Mouse (Mus musculus) neural tube, embryonic 10.5 days (tissue): Measurements from ENCODE around the gene Lrrk2.
"Not testable (repeated sequence)": the region's sequence is repeated elsewhere in the genome, so short reads cannot be mapped to it uniquely, and the experiment has no call there.

Experiments used
- DNase-seq: peaks from one replicate; pipeline ENCODE4 v3.0.0-alpha.2; 2017; ENCODE audit warnings: low spot score; ENCODE audit errors: extremely low spot score

Lrrk2 gene

DNA sequence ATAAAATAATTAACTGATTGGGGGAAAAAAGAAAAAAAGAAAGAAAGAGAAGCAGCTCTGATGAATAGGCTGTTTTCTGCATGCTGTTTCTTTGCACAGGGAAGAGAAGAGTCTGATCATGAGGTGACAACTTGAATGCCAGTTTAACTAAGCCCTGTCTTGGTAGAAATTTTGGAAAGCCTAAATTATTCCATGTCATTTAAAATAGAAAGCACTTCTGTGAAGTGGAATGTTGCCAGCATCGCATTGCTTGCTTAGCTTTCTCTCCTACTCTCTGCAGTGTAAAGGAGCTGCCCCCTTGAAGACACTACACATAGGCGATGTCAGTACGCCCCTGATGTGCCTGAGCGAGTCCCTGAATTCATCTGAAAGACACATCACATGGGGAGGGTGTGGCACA, 133.5 kb downstream of the Lrrk2 start:
- no peak for DNase-seq

DNA sequence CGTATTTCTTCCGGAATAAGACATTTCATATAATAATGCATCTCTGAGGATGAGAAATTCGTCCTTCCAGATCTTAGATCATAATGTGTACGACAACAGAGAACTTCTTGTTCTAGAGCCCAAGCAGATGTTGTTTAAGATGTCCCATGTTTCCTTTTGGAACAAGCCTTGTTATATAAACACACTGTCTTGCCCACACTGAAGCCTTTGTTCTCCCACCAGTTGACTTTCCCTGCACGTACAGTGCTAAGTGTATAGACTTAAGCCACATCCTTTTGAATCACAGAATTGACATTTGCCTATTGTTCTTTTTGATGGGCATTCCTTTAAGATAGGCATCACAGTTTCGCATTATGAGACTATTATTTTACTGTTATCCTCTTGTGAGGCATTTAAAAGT, 162.3 kb downstream of the Lrrk2 start:
- DNase-seq, result no peak

DNA sequence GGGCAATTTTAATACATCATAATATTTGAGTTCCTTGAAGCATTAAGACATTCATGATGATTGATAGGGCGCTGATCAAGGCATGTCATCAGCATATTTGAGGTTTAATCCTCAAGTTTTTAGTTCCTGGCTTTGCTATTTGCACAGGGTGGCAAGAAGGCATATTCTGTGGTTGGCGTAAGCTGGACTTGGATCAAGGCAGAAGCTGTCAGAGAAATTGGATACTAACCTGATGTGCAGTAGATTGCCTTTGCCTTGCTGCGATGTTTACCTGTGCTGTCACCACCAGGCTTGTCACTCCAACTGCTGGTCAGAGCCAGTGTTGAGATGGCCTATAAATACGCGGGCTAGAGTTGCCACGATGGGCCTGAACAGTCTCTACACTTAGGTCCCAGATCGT, 165.0 kb downstream of the Lrrk2 start, which contains the start of gene Smgc:
Smgc (plus strand) TSS at position 301 of the 400 bp plus-strand sequence.
- DNase-seq, result no peak

DNA sequence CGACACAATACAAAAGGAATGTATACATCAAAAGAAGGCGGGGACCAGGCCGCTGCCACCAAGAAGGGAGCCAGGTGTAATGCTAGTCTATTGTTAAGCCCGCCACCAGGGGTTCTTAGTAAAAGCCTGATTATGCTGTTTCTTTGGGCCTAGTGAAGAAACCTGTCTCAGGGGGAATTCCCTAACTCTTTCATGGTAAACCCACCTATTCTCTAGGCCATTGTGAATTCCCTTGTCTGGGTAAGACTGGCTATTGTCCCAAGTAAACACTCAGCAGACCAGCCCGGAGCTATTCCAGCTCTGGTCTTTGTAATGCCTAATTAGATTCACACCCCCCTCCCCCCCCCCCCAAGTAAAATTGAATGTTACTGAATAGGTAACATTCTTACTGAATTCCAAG, 191.2 kb downstream of the Lrrk2 start:
- DNase-seq, result not testable (repeated sequence)
